ENCODE assay signal across 27 mouse cellular contexts in genomic region chr6:112466001-112466400, GRCm38 (mm10). TPM values are rescaled to one million over a fixed set of nuclear protein-coding genes. Genes with fewer than 3 reads are reported as not detected.
"Had no signal": no experiment of that assay in that cellular context is flagged by ENCODE, and none has a peak within 500 bp of the region (broad histone marks: within the 10 kb centered on the region; RNA-seq: fewer than 3 reads in every experiment).

No protein-coding gene starts in this region.

- H3K4me1 ChIP-seq: hindbrain, embryonic 13.5 days; hindbrain, embryonic 15.5 days; limb, embryonic 10.5 days; limb, embryonic 12.5 days; liver, embryonic 13.5 days; liver, embryonic 15.5 days had no signal

- DNase-seq: forebrain, postnatal 0 days; gastrocnemius, postnatal 10 days; gastrocnemius, postnatal 36 days; heart, adult 11 months; heart, adult 2 months; heart, postnatal 14 days; heart, postnatal 36 days; kidney, adult 11 months; kidney, postnatal 14 days; kidney, postnatal 36 days; layer of hippocampus, adult 9-11 months; layer of hippocampus, postnatal 36 days; liver; liver, embryonic 13.5 days; liver, postnatal 0 days had no signal

- H3K9ac ChIP-seq: forebrain, postnatal 0 days; heart, embryonic 13.5 days; heart, embryonic 15.5 days; hindbrain, embryonic 13.5 days; hindbrain, embryonic 15.5 days; limb, embryonic 12.5 days; liver, embryonic 13.5 days; liver, embryonic 15.5 days; liver, postnatal 0 days had no signal

- H3K9me3 ChIP-seq: heart, embryonic 13.5 days; heart, embryonic 15.5 days; hindbrain, embryonic 15.5 days; limb, embryonic 10.5 days; limb, embryonic 12.5 days; liver, embryonic 13.5 days; liver, embryonic 15.5 days had no signal

- H3K4me3 ChIP-seq: heart, adult 2 months; heart, embryonic 13.5 days; heart, embryonic 15.5 days; hindbrain, embryonic 13.5 days; hindbrain, embryonic 15.5 days; left cerebral cortex, adult 2 months; limb, embryonic 10.5 days; limb, embryonic 12.5 days; liver, embryonic 13.5 days; liver, embryonic 15.5 days had no signal

- H3K27ac ChIP-seq: heart, adult 2 months; heart, embryonic 13.5 days; heart, embryonic 15.5 days; hindbrain, embryonic 13.5 days; hindbrain, embryonic 15.5 days; hindbrain, postnatal 0 days; left cerebral cortex, adult 2 months; limb, embryonic 10.5 days; limb, embryonic 12.5 days; liver, embryonic 13.5 days; liver, embryonic 15.5 days had no signal

- ATAC-seq: forebrain, postnatal 0 days; hindbrain, postnatal 0 days; liver, postnatal 0 days had no signal

- H3K27me3 ChIP-seq: heart, embryonic 13.5 days; heart, embryonic 15.5 days; hindbrain, embryonic 13.5 days; hindbrain, embryonic 15.5 days; liver, embryonic 13.5 days; liver, embryonic 15.5 days had no signal

- H3K36me3 ChIP-seq: heart, embryonic 15.5 days; hindbrain, embryonic 13.5 days; hindbrain, embryonic 15.5 days; limb, embryonic 10.5 days; limb, embryonic 12.5 days; liver, embryonic 13.5 days; liver, embryonic 15.5 days had no signal

- H3K4me2 ChIP-seq: heart, embryonic 11.5 days; heart, embryonic 13.5 days; heart, embryonic 15.5 days; hindbrain, embryonic 13.5 days; hindbrain, embryonic 15.5 days; limb, embryonic 12.5 days; liver, embryonic 11.5 days; liver, embryonic 13.5 days; liver, embryonic 15.5 days had no signal

RNA-seq across cellular contexts. Expression of gene Cav3, which starts 6.7 kb away (rescaled TPM):
- polyA plus RNA-seq: hindbrain, embryonic 11.5 days had no signal

RNA-seq across cellular contexts. Expression of gene Oxtr, which starts 23.7 kb away (rescaled TPM):
- polyA plus RNA-seq: liver, embryonic 11.5 days; liver, embryonic 13.5 days; liver, embryonic 15.5 days had no signal
